Mouse (Mus musculus): ENCODE data around the gene Nox4. TPM values are rescaled to one million over a fixed set of nuclear protein-coding genes. Genes with fewer than 3 reads are reported as not detected.

Gene Nox4
- polyA plus RNA-seq, 1 experiment from 2014 or later, result 6.6 TPM

DNA sequence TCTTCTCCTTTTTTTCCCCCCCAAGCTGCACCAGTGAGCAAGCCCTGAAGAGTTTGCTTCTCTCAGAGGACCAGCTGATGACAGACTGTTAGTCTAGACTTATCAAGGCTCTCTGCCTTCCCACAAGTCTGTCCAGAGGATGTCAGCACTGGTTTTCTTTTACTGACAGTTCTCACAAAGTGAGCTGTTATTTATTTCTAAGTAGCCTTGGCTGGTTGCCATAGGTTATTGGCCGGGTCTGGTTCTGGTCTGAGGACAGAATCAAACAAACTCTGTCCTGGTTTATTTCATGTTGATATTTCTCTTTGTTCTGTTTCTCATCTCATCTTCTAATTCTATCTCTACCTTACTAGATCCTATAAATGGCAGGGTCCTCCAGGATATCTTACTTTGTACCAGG is 2.0 kb downstream of the Nox4 start:
- no peak overlapping the region for H3K27ac ChIP-seq (ENCODE audit: low read length)
- H3K36me3 ChIP-seq (ENCODE audit: insufficient read depth, low read length), result no peaks in the 10 kb centered on the region
- no peak for ATAC-seq (ENCODE audit: low FRiP score, low TSS enrichment)
- 42% methylated on average over 1 of the region's 1 CpGs for WGBS
- H3K9me3 ChIP-seq (ENCODE audit: low read length), result no peaks in the 10 kb centered on the region
- no peak overlapping the region for H3K4me3 ChIP-seq (ENCODE audit: low read length)
- no peak overlapping the region for H3K9ac ChIP-seq (replicated peaks; ENCODE audit: low read length)
- H3K27me3 ChIP-seq (ENCODE audit: insufficient read depth, low read length), result no peaks in the 10 kb centered on the region
- H3K4me1 ChIP-seq (ENCODE audit: insufficient read depth, low read length), result 0 out of 2 replicates have a peak, but pooled peaks cover 6% of the 10 kb centered on the region
- H3K4me2 ChIP-seq (replicated peaks; ENCODE audit: low read depth, low read length), result no peak overlapping the region

DNA sequence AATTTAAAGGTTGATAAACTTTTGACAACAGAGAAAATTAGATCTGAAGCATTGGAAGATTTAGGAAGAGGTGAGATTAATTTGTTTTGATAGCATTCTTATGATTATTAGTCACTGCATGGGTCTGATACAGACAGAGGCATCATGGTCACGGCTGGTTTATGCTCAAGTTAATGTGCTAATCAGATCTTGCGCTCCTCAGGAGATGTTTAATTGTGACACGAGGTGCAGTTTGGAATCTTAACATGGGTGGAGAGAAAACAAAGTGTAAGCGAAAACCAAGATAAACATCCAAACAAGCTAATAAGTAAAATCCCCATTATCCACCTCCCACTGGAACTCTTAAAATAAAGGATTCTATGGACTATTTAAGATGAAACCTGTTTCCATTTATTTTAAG is 6.2 kb downstream of the Nox4 start:
- H3K36me3 ChIP-seq (ENCODE audit: insufficient read depth, low read length), result no peaks in the 10 kb centered on the region
- no peak overlapping the region for H3K27ac ChIP-seq (ENCODE audit: low read length)
- H3K9ac ChIP-seq (replicated peaks; ENCODE audit: low read length), result no peak overlapping the region
- 65% methylated on average over 4 of the region's 4 CpGs for WGBS
- ATAC-seq (ENCODE audit: low FRiP score, low TSS enrichment), result no peak
- H3K27me3 ChIP-seq (ENCODE audit: insufficient read depth, low read length), result no peaks in the 10 kb centered on the region
- no peak overlapping the region for H3K4me2 ChIP-seq (replicated peaks; ENCODE audit: low read depth, low read length)
- no peak overlapping the region for H3K4me3 ChIP-seq (ENCODE audit: low read length)
- H3K4me1 ChIP-seq (ENCODE audit: insufficient read depth, low read length), result 0 out of 2 replicates have a peak, but pooled peaks cover 6% of the 10 kb centered on the region
- no peaks in the 10 kb centered on the region for H3K9me3 ChIP-seq (ENCODE audit: low read length)

DNA sequence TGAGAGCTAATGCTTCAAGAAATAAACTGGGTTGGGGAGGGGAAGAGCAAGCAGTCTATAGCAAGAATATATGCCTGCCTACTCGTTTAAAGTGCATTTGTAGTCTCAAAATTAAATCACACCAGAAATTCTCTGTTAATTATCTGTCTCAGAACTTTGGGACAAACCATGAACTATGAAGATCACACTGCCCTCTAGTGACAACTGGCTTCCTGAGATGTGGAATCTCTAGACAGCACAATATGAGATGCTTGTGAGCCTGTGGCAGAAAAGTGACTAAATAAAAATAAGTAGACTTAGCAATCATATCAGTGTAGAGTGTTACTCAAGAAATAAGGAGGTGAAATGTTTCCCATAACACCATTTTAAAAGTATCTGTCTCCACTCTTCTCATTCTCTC is 31.3 kb downstream of the Nox4 start:
- ATAC-seq (ENCODE audit: low FRiP score, low TSS enrichment), result no peak

DNA sequence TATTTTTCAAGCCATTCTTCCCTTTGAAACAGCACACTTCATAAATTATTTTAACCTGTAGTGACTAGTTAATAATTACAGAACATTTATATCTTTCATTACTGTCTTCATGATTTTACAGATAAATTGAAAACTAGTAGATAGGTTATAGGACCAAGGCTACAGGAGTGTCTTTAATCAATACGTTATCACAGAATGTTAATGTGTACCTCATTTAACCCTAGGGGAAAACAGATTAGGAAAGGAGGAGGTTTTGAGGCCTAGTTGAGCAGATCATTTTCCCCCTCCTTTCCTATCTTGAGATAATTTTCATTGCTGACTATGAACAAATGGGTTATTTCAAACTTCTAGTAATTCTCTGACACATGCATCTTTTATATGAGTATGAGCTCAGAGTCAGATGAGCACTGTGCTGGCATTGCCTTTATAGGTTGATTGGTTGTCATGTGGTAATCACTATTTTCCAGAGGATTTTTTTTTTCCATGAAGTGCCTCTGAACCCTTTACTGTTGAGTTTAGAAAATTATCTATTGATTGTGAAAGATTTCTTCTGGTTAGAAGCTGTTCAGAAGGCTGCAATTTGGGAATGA is 57.9 kb downstream of the Nox4 start:
- no peak overlapping the region for H3K4me2 ChIP-seq (replicated peaks; ENCODE audit: low read depth, low read length)
- WGBS, result 71% methylated on average over 1 of the region's 1 CpGs
- no peaks in the 10 kb centered on the region for H3K27me3 ChIP-seq (ENCODE audit: insufficient read depth, low read length)
- no peak overlapping the region for H3K27ac ChIP-seq (ENCODE audit: low read length)
- H3K4me3 ChIP-seq (ENCODE audit: low read length), result no peak overlapping the region
- no peak for ATAC-seq (ENCODE audit: low FRiP score, low TSS enrichment)
- no peak overlapping the region for H3K9ac ChIP-seq (replicated peaks; ENCODE audit: low read length)
- no peaks in the 10 kb centered on the region for H3K4me1 ChIP-seq (ENCODE audit: insufficient read depth, low read length)
- H3K36me3 ChIP-seq (ENCODE audit: insufficient read depth, low read length), result no peaks in the 10 kb centered on the region
- H3K9me3 ChIP-seq (ENCODE audit: low read length), result no peaks in the 10 kb centered on the region

More for the DNA sequence above, 31.3 kb downstream of the Nox4 start:
- Histone ChIP-seq H3K4me1 (ENCODE audit: insufficient read depth, low read length) (no peaks in the 10 kb centered on the region), H3K36me3 (ENCODE audit: insufficient read depth, low read length) (no peaks in the 10 kb centered on the region), H3K4me2 (replicated peaks; ENCODE audit: low read depth, low read length) (no peak overlapping the region), H3K9ac (replicated peaks; ENCODE audit: low read length) (no peak overlapping the region), H3K9me3 (ENCODE audit: low read length) (no peaks in the 10 kb centered on the region), H3K27me3 (ENCODE audit: insufficient read depth, low read length) (no peaks in the 10 kb centered on the region), H3K4me3 (ENCODE audit: low read length) (no peak overlapping the region), H3K27ac (ENCODE audit: low read length) (peak overlapping the region; percentile 18; the same call in 1 of the 2 replicates)
- 6% methylated on average over 1 of the region's 1 CpGs for WGBS

DNA sequence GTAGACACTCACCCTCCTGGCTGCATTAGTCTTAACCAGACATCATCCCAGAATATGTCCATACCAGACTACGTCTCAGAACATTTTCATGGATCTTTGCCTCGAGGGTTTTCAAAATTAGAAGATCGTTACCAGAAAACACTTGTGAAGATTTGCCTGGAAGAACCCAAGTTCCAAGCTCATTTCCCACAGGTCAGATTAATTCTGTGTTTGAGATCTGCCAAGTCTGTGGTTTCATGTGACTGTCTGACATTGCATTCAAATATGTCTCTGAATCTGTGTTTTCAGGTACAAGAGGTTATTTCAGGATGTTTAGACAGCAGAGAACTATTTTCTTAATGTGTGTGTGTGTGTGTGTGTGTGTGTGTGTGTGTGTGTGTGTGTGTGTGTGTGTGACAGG is 75.7 kb downstream of the Nox4 start:
- Histone ChIP-seq H3K9me3 (ENCODE audit: low read length) (no peaks in the 10 kb centered on the region), H3K9ac (replicated peaks; ENCODE audit: low read length) (no peak overlapping the region), H3K4me2 (replicated peaks; ENCODE audit: low read depth, low read length) (no peak overlapping the region), H3K4me1 (ENCODE audit: insufficient read depth, low read length) (no peaks in the 10 kb centered on the region), H3K27me3 (ENCODE audit: insufficient read depth, low read length) (no peaks in the 10 kb centered on the region), H3K4me3 (ENCODE audit: low read length) (no peak overlapping the region), H3K27ac (ENCODE audit: low read length) (no peak overlapping the region), H3K36me3 (ENCODE audit: insufficient read depth, low read length) (no peaks in the 10 kb centered on the region)
- no peak for ATAC-seq (ENCODE audit: low FRiP score, low TSS enrichment)
- 88% methylated on average over 3 of the region's 3 CpGs for WGBS

DNA sequence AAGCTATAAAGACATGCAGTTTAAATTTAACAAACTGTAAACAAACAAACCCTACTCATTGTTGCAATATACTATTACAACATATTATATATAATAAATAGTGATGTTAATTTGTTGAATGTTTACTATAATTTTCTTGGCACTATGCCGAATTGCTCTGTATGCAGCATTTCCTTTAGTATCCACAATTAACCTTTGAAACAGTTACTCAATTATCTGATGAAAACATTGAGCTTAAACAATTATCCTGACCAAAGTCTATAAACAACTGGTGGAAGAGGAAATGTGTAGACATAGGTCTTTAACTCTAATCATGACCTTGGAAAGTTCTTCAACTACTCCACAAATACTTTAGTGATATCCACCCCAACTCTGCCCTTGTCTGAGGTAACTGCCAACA is 76.2 kb downstream of the Nox4 start:
- Histone ChIP-seq H3K9ac (replicated peaks; ENCODE audit: low read length) (no peak overlapping the region), H3K27ac (ENCODE audit: low read length) (no peak overlapping the region), H3K4me2 (replicated peaks; ENCODE audit: low read depth, low read length) (no peak overlapping the region), H3K4me1 (ENCODE audit: insufficient read depth, low read length) (no peaks in the 10 kb centered on the region), H3K4me3 (ENCODE audit: low read length) (no peak overlapping the region), H3K27me3 (ENCODE audit: insufficient read depth, low read length) (no peaks in the 10 kb centered on the region), H3K9me3 (ENCODE audit: low read length) (no peaks in the 10 kb centered on the region), H3K36me3 (ENCODE audit: insufficient read depth, low read length) (no peaks in the 10 kb centered on the region)
- WGBS, result 73% methylated on average over 1 of the region's 1 CpGs
- ATAC-seq (ENCODE audit: low FRiP score, low TSS enrichment), result no peak

DNA sequence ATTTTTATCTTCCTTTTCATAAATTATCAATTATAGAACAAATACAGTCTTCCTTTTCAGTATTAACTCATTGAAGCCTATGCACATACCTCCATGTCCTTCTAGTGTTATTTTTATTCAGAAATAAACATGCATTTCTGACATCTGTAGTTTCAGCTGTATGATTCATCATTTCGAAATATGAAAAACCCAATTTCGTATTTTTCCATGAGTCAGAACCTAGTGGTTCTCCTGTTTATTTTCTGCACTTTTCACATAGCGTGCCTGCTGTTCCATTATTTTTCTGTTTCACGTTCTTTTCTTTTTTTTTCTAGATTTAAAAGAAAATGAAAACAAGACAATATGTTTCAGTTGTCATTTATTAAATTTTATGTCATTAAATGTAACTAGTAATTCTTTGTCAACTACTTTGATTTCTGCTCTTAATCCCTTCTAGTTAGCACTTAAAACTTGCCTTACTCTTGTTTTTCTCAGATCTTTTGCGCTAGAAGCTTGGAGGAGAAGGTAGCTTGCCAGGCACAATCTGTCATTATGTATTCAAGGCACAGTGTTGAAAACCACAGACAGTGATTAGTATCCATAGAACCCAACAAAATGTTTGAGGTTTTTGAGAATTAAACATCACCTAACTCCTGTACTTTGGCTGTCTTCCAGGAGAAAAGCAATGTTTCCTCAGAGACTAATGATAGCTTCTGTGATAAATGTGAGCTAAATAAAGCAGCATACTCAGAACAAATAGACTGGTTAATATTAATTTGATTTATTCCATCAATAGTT is 85.1 kb downstream of the Nox4 start:
- Histone ChIP-seq H3K9ac (replicated peaks; ENCODE audit: low read length) (no peak overlapping the region), H3K27me3 (ENCODE audit: insufficient read depth, low read length) (no peaks in the 10 kb centered on the region), H3K4me2 (replicated peaks; ENCODE audit: low read depth, low read length) (no peak overlapping the region), H3K4me3 (ENCODE audit: low read length) (no peak overlapping the region), H3K27ac (ENCODE audit: low read length) (no peak overlapping the region), H3K36me3 (ENCODE audit: insufficient read depth, low read length) (no peaks in the 10 kb centered on the region), H3K4me1 (ENCODE audit: insufficient read depth, low read length) (no peaks in the 10 kb centered on the region), H3K9me3 (ENCODE audit: low read length) (no peaks in the 10 kb centered on the region)
- WGBS, result 90% methylated on average over 5 of the region's 5 CpGs
- ATAC-seq (ENCODE audit: low FRiP score, low TSS enrichment), result no peak

DNA sequence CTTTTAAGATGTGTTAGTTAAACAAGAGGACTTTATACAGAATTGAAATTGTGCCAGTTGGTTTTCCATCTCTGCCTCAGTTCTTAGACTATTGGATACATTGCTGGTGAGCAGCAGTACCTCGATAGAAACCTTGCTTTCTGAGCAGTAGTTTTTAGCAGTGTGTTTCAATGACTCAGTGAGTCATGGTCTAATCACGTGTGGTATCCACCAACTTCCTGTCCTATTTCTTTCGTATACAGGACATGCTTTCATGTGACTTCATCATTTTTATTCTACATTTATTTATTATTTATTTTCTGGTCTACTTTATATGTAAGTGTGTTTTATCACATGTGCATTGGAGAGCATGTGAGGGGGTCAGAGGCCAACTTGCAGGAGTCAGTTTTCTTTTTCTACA is 99.7 kb downstream of the Nox4 start:
- Histone ChIP-seq H3K4me3 (ENCODE audit: low read length) (no peak overlapping the region), H3K9ac (replicated peaks; ENCODE audit: low read length) (no peak overlapping the region), H3K9me3 (ENCODE audit: low read length) (no peaks in the 10 kb centered on the region), H3K36me3 (ENCODE audit: insufficient read depth, low read length) (no peaks in the 10 kb centered on the region), H3K4me2 (replicated peaks; ENCODE audit: low read depth, low read length) (no peak overlapping the region), H3K4me1 (ENCODE audit: insufficient read depth, low read length) (no peaks in the 10 kb centered on the region), H3K27me3 (ENCODE audit: insufficient read depth, low read length) (no peaks in the 10 kb centered on the region), H3K27ac (ENCODE audit: low read length) (no peak overlapping the region)
- 84% methylated on average over 3 of the region's 3 CpGs for WGBS
- no peak for ATAC-seq (ENCODE audit: low FRiP score, low TSS enrichment)

DNA sequence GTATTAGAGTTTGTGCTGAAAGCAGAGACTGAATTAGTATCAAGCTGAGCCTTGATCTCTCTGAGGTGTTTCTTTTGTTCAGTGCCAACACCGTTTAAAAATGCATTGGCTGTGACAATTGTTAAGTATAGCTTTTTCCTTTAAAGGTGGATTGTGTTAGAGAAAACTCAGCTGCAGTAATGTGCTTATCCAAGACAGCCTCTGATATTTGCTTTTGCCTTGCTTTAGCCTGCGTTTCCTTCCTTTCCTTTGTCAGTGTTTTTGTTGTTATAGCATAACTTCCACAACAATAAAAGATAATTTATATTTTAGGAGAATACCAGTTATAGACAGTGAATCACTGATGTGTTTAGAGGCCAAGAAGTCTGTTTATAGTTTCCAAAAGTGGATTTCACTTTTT is 106.9 kb downstream of the Nox4 start:
- no peaks in the 10 kb centered on the region for H3K27me3 ChIP-seq (ENCODE audit: insufficient read depth, low read length)
- WGBS, result 49% methylated on average over 2 of the region's 2 CpGs
- ATAC-seq (ENCODE audit: low FRiP score, low TSS enrichment), result no peak

DNA sequence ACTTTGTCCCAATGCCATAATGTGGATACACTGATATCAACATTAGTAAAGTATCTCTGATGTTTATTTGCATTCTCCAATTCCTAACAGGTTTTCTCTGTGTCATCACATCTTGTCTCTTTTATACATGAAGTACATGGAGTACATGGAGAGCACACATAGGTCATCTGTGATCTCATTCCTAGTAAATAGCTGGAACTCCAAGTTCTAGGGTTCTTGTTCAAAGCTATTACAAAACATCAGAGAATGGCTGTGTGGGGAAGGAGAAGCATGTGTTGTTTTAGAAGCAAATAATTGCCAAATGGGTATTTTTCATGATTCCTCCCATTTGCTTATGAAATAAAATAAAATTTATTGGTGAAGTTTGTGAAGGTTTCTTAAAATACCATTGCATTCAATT is 121.9 kb downstream of the Nox4 start:
- no peaks in the 10 kb centered on the region for H3K4me1 ChIP-seq (ENCODE audit: insufficient read depth, low read length)
- H3K4me2 ChIP-seq (replicated peaks; ENCODE audit: low read depth, low read length), result no peak overlapping the region
- H3K36me3 ChIP-seq (ENCODE audit: insufficient read depth, low read length), result no peaks in the 10 kb centered on the region
- H3K4me3 ChIP-seq (ENCODE audit: low read length), result no peak overlapping the region
- no peak overlapping the region for H3K27ac ChIP-seq (ENCODE audit: low read length)
- H3K9me3 ChIP-seq (ENCODE audit: low read length), result no peaks in the 10 kb centered on the region
- ATAC-seq (ENCODE audit: low FRiP score, low TSS enrichment), result no peak
- H3K9ac ChIP-seq (replicated peaks; ENCODE audit: low read length), result no peak overlapping the region
- no peaks in the 10 kb centered on the region for H3K27me3 ChIP-seq (ENCODE audit: insufficient read depth, low read length)

More for the DNA sequence above, 106.9 kb downstream of the Nox4 start:
- no peak overlapping the region for H3K4me3 ChIP-seq (ENCODE audit: low read length)
- no peaks in the 10 kb centered on the region for H3K9me3 ChIP-seq (ENCODE audit: low read length)
- no peaks in the 10 kb centered on the region for H3K36me3 ChIP-seq (ENCODE audit: insufficient read depth, low read length)
- no peaks in the 10 kb centered on the region for H3K4me1 ChIP-seq (ENCODE audit: insufficient read depth, low read length)
- no peak overlapping the region for H3K9ac ChIP-seq (replicated peaks; ENCODE audit: low read length)
- H3K4me2 ChIP-seq (replicated peaks; ENCODE audit: low read depth, low read length), result no peak overlapping the region
- no peak overlapping the region for H3K27ac ChIP-seq (ENCODE audit: low read length)
